Mouse (Mus musculus): ENCODE data around the gene St14. TPM values are rescaled to one million over a fixed set of nuclear protein-coding genes. Genes with fewer than 3 reads are reported as not detected.
A peak's percentile ranks its signal among the peaks of the same experiment; 100 is the strongest.
"Not testable (repeated sequence)": the region's sequence is repeated elsewhere in the genome, so short reads cannot be mapped to it uniquely, and the experiment has no call there.

The St14 gene
- total RNA-seq, 2 experiments from 2014 or later = 0.52 to 0.65 TPM

GRCm38 (mm10) chr9:31086085-31086753, 45.4 kb downstream of the St14 start:
- DNase-seq = peak; percentile 86

- DNase-seq = no peak
Observed at GRCm38 (mm10) chr9:31085556-31085955, 46.1 kb downstream of the St14 start.

GRCm38 (mm10) chr9:31082771-31083170, 48.9 kb downstream of the St14 start:
- peak; percentile 2 for DNase-seq

DNA sequence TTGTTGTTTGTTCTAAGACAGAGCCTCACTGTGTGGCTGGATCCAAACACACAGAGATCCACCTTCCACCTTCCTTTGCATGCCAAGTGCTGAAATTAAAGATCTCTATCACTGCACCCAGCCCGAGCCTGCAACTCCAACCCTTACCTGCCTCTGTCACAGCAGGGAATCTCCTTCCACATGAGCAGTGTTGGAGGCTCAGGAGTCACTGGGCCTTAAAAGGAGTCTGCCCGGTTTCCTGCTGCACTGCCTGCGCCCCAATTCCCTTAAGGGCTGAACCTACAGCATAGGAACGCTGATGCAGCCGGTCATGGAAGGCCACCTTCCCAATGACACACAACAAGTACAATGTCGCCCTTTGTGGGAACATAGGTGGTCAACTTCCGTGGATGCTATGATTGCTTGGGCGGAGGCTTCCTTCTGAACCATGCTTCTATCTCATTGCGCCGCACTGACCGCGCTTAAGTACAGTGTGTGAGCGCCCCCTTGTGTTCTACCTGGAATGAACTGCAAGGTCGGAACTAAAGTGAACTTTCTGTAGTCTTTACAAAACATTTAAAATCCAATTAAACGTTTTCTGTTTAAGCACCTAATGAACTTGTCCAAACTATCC, 49.5 kb downstream of the St14 start:
- peak; percentile 87 for DNase-seq

DNA sequence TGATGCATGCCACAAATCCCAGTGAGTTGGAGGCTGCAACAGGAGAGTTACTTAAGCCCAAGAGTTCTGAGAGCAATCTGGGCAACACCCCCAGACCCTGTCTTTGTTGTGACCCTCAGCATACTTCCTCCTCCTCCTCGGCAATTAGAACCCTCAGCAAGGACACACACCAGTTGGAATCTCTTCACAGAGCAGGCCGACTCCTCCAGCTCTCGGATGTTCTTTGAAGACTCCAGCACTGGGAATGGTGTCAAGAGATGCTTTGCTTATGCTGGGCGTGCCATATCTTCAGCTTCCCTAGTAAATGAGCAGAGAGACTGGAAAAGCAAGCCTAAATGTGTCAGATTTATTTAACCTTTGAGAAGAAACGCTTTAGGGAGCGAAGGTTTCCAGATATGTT, 50.9 kb downstream of the St14 start:
- no peak for DNase-seq

DNA sequence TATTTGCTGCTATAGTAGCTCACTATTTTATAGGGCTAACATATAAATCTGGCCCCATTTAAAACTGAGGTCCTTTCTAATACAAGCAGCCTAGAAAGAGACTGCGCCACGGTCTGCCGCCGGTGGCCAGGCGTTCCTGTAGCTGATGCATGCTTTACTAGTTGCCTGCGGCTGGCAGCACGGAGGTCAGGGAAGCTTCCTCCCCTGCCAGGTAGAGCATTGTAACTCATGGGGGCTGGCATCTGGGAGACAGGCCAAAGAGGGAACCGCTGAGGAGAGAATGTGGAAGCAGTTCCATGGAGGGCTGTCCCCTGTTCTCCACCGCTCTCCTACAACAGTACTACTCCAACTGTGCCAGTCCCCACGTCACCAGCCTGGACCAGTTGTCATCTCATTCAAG, 56.8 kb downstream of the St14 start:
- DNase-seq = no peak

DNA sequence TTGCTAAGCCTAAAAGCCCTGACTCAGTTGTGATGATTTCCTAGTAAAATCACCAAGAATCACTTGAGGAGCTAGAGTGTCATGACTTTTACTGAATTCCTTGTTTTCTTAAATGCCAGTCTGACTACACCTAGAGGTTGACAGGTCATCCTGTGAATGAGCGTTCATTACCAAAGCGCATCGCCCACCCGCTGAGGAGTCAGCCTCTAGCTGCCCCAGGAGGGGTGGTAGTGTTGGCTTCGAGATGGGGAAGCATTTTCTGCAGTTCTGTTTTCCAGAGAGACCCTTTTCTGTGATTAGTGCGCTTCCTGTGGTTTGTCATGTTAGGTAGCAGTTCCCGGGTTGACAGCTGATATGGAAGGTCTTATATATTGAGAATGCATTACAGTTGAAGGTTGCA, 57.9 kb downstream of the St14 start:
- no peak for DNase-seq

DNA sequence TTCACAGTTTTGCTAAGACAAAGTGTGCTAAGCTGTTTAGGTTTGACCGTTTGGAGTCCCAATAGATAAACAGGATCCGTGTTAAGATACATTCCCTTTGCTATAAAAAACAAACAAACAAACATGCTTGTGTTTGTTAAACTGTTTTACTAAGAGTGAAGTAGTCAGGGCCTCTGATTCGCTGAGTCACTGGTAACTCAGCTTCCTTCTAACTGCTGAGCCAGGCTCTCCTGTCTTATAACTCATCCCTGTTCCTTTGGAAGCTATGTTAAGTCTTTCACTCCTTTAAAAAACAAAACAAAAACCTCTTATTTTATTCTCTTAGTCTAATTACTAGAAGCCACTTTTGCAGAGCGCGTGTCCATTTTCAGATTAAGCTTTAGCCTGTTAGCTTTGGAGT, 59.4 kb downstream of the St14 start:
- no peak for DNase-seq

DNA sequence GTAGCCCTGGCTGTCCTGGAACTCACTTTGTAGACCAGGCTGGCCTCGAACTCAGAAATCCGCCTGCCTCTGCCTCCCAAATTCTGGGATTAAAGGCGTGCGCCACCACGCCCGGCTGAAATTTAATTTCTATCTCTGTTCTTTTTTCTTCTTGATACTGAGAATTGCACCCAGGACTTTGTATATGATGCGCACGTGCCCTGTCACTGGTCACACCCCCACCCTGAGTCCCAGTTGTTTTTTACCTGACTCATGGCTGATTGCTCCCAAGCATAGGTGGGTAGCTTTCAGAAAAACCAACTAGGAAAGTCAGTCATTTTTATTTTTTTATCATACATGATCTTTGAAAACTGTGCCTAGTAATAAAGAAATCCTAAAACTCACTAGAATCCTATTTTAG, 60.9 kb downstream of the St14 start:
- no peak for DNase-seq

- no peak for DNase-seq
Observed at GRCm38 (mm10) chr9:31058723-31059122, 72.9 kb downstream of the St14 start.

DNA sequence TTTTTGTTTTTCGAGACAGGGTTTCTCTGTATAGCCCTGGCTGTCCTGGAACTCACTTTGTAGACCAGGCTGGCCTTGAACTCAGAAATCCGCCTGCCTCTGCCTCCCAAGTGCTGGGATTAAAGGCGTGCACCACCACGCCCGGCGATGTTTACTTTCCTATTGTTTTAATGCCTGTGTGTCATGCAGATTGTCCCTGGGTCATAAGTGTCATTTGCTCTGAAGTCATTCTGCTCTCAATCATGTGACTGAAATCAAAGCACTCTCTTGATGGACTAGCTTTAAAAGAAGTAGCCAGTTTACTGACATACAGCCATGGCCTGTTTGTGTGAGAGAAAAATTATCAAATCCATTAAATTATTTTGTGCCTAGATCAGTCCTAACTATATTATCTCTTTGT, 80.1 kb downstream of the St14 start:
- DNase-seq = not testable (repeated sequence)

- DNase-seq = no peak
Observed at GRCm38 (mm10) chr9:31050208-31050607, 81.4 kb downstream of the St14 start.

Other genes starting within 250 kb of the St14 start
- gene Adamts15, start 209.4 kb downstream of the St14 start, total RNA-seq (2021) = 10 to 100 TPM; 11.5 to 15.2 TPM
- gene Adamts8, start 189.3 kb downstream of the St14 start, total RNA-seq (2021) = 10 to 100 TPM; 34.3 to 35.1 TPM
- 10 to 100 TPM; 32.2 to 33.5 TPM for gene Zbtb44, start 101.2 kb downstream of the St14 start, total RNA-seq (2021)
- 100 to 1,000 TPM; 311 to 312 TPM for gene Aplp2, start 80.0 kb upstream of the St14 start, total RNA-seq (2021)
- gene Prdm10, start 148.7 kb upstream of the St14 start, total RNA-seq (2021) = 1 to 10 TPM; 6.8 to 7.5 TPM